Mouse (Mus musculus): Measurements from ENCODE around the gene Emx1. TPM values are rescaled to one million over a fixed set of nuclear protein-coding genes. Genes with fewer than 3 reads are reported as not detected.

Emx1 gene
- polyA plus RNA-seq, 1 experiment from 2014 or later, result not detected

Other genes starting within 250 kb of the Emx1 start
- gene Exoc6b, start 117.9 kb upstream of the Emx1 start, polyA plus RNA-seq (2015; fragmentation: Nextera tagmentation; extraction: Ambion mirVana), result 3.6 TPM in 2 replicates
- 29.0 and 30.2 TPM in 2 replicates for gene Spr, start 49.7 kb upstream of the Emx1 start, polyA plus RNA-seq (2015; fragmentation: Nextera tagmentation; extraction: Ambion mirVana)
- 1.8 and 2.0 TPM in 2 replicates for gene Sfxn5, start 146.0 kb downstream of the Emx1 start, polyA plus RNA-seq (2015; fragmentation: Nextera tagmentation; extraction: Ambion mirVana)
- 0.85 and 1.0 TPM in 2 replicates for gene Rab11fip5, start 187.2 kb downstream of the Emx1 start, polyA plus RNA-seq (2015; fragmentation: Nextera tagmentation; extraction: Ambion mirVana)
- gene Noto, start 236.4 kb downstream of the Emx1 start, polyA plus RNA-seq (2015; fragmentation: Nextera tagmentation; extraction: Ambion mirVana), result not detected in 2 replicates
- gene Smyd5, start 244.6 kb downstream of the Emx1 start, polyA plus RNA-seq (2015; fragmentation: Nextera tagmentation; extraction: Ambion mirVana), result 18.1 and 18.9 TPM in 2 replicates

All from liver, embryonic 16.5 days (tissue).